Mouse (Mus musculus) neural tube, embryonic 13.5 days (tissue): ENCODE results near the gene Calml3. TPM values are rescaled to one million over a fixed set of nuclear protein-coding genes. Genes with fewer than 3 reads are reported as not detected.

ENCODE experiments used
- ATAC-seq: fragments of 200-750 bp; cut with Nextera tagmentation; 2 replicates; pipeline ENCODE4 v1.8.0; 2017; ENCODE audit warnings: low read depth, mild to moderate bottlenecking, moderate TSS enrichment, moderate library complexity
- H3K27ac ChIP-seq: fragments of 300-500 bp; sonication (generic); replicated peaks from 2 replicates; pipeline ENCODE4 v1.5.1; 2015; ENCODE audit warnings: moderate library complexity, mild to moderate bottlenecking, inconsistent platforms
- H3K27me3 ChIP-seq: fragments of 300-500 bp; sonication (generic); 2 replicates; pipeline ENCODE4 v1.6.1; 2015; ENCODE audit warnings: mild to moderate bottlenecking, inconsistent platforms
- H3K36me3 ChIP-seq: fragments of 300-500 bp; sonication (generic); 2 replicates; pipeline ENCODE4 v1.6.1; 2015; ENCODE audit warnings: mild to moderate bottlenecking, inconsistent platforms
- H3K4me1 ChIP-seq: fragments of 300-500 bp; sonication (generic); replicated peaks from 2 replicates; pipeline ENCODE4 v1.6.1; 2015; ENCODE audit warnings: inconsistent platforms
- H3K4me2 ChIP-seq: fragments of 300-500 bp; sonication (generic); 2 replicates; pipeline ENCODE4 v1.6.1; 2015; ENCODE audit warnings: inconsistent platforms, mild to moderate bottlenecking, moderate library complexity
- H3K4me3 ChIP-seq: fragments of 300-500 bp; sonication (generic); 2 replicates; pipeline ENCODE4 v1.5.1; 2015; ENCODE audit warnings: mild to moderate bottlenecking, inconsistent platforms
- H3K9ac ChIP-seq: fragments of 300-500 bp; sonication (generic); 2 replicates; pipeline ENCODE4 v1.6.1; 2015; ENCODE audit warnings: moderate library complexity, mild to moderate bottlenecking, inconsistent platforms
- H3K9me3 ChIP-seq: fragments of 300-500 bp; sonication (generic); 2 replicates; pipeline ENCODE4 v1.6.1; 2016; ENCODE audit warnings: inconsistent platforms
- WGBS: fragments of 180-500 bp; shearing (Covaris S2); methylation state at CpG from one replicate; pipeline ENCODE4 v1.1.7; 2015; 5-methylcytosine and 5-hydroxymethylcytosine counted together
- polyA plus RNA-seq: library from polyadenylated mRNA; unstranded; fragments of >200 nt; fragmentation: Nextera tagmentation; extraction: Ambion mirVana; gene quantifications from 2 replicates; pipeline ENCODE4 v1.2.1, GENCODE M21; 2015

The Calml3 gene
- polyA plus RNA-seq, 1 experiment from 2014 or later = not detected

GRCm38 (mm10) chr13:3777216-3777912 is 26.8 kb downstream of the Calml3 start:
- WGBS = 87% methylated on average over 5 of the region's 5 CpGs
- Histone ChIP-seq H3K27ac (no peak overlapping the region), H3K4me2 (no peak overlapping the region), H3K9ac (no peak overlapping the region), H3K4me1 (no peaks in the 10 kb centered on the region), H3K27me3 (no peaks in the 10 kb centered on the region), H3K9me3 (no peaks in the 10 kb centered on the region), H3K36me3 (no peaks in the 10 kb centered on the region), H3K4me3 (no peak overlapping the region)
- no peak for ATAC-seq

GRCm38 (mm10) chr13:3776446-3776845 is 27.7 kb downstream of the Calml3 start:
- H3K4me1 ChIP-seq = no peaks in the 10 kb centered on the region
- H3K9me3 ChIP-seq = no peaks in the 10 kb centered on the region
- H3K27ac ChIP-seq = no peak overlapping the region
- no peaks in the 10 kb centered on the region for H3K27me3 ChIP-seq
- 91% methylated on average over 4 of the region's 4 CpGs for WGBS
- H3K9ac ChIP-seq = no peak overlapping the region
- H3K36me3 ChIP-seq = no peaks in the 10 kb centered on the region
- no peak overlapping the region for H3K4me3 ChIP-seq
- no peak overlapping the region for H3K4me2 ChIP-seq
- ATAC-seq = no peak

GRCm38 (mm10) chr13:3774991-3775390 is 29.1 kb downstream of the Calml3 start:
- Histone ChIP-seq H3K4me3 (no peak overlapping the region), H3K27ac (no peak overlapping the region), H3K4me1 (peaks cover 11% of the 10 kb centered on the region), H3K4me2 (no peak overlapping the region), H3K27me3 (no peaks in the 10 kb centered on the region), H3K36me3 (no peaks in the 10 kb centered on the region), H3K9me3 (no peaks in the 10 kb centered on the region), H3K9ac (no peak overlapping the region)
- ATAC-seq = no peak
- WGBS = 87% methylated on average over 4 of the region's 4 CpGs

- Histone ChIP-seq H3K9me3 (no peaks in the 10 kb centered on the region), H3K4me3 (no peak overlapping the region), H3K9ac (no peak overlapping the region), H3K4me2 (no peak overlapping the region), H3K4me1 (peaks cover 14% of the 10 kb centered on the region), H3K36me3 (no peaks in the 10 kb centered on the region), H3K27me3 (no peaks in the 10 kb centered on the region), H3K27ac (no peak overlapping the region)
- 86% methylated on average over 3 of the region's 3 CpGs for WGBS
- ATAC-seq = no peak
Measured at GRCm38 (mm10) chr13:3774280-3774679, 29.8 kb downstream of the Calml3 start.

GRCm38 (mm10) chr13:3773149-3773688 is 30.9 kb downstream of the Calml3 start:
- Histone ChIP-seq H3K9ac (no peak overlapping the region), H3K4me2 (no peak overlapping the region), H3K27me3 (no peaks in the 10 kb centered on the region), H3K4me3 (no peak overlapping the region), H3K4me1 (peaks cover 14% of the 10 kb centered on the region), H3K36me3 (no peaks in the 10 kb centered on the region), H3K9me3 (no peaks in the 10 kb centered on the region), H3K27ac (no peak overlapping the region)
- ATAC-seq = no peak
- 94% methylated on average over 2 of the region's 2 CpGs for WGBS

- H3K27ac ChIP-seq = no peak overlapping the region
- no peak overlapping the region for H3K4me2 ChIP-seq
- no peak overlapping the region for H3K4me3 ChIP-seq
- no peak for ATAC-seq
- no peaks in the 10 kb centered on the region for H3K36me3 ChIP-seq
- H3K9ac ChIP-seq = no peak overlapping the region
- H3K4me1 ChIP-seq = peaks cover 14% of the 10 kb centered on the region
- 94% methylated on average over 5 of the region's 5 CpGs for WGBS
- no peaks in the 10 kb centered on the region for H3K27me3 ChIP-seq
- no peaks in the 10 kb centered on the region for H3K9me3 ChIP-seq
Measured at GRCm38 (mm10) chr13:3771221-3771620, 32.9 kb downstream of the Calml3 start.

GRCm38 (mm10) chr13:3770170-3771024 is 33.7 kb downstream of the Calml3 start:
- Histone ChIP-seq H3K27me3 (no peaks in the 10 kb centered on the region), H3K9ac (no peak overlapping the region), H3K4me3 (no peak overlapping the region), H3K4me2 (no peak overlapping the region), H3K36me3 (no peaks in the 10 kb centered on the region), H3K27ac (peak overlapping the region; percentile 24; the same call in 1 of the 2 replicates), H3K4me1 (peaks cover 14% of the 10 kb centered on the region), H3K9me3 (no peaks in the 10 kb centered on the region)
- 58% methylated on average over 11 of the region's 11 CpGs for WGBS
- ATAC-seq = peak; percentile 89

GRCm38 (mm10) chr13:3769531-3769930 is 34.6 kb downstream of the Calml3 start:
- Histone ChIP-seq H3K27me3 (no peaks in the 10 kb centered on the region), H3K4me3 (no peak overlapping the region), H3K4me2 (no peak overlapping the region), H3K9ac (no peak overlapping the region), H3K36me3 (no peaks in the 10 kb centered on the region), H3K4me1 (peaks cover 14% of the 10 kb centered on the region), H3K27ac (no peak overlapping the region), H3K9me3 (no peaks in the 10 kb centered on the region)
- no peak for ATAC-seq
- WGBS = 83% methylated on average over 3 of the region's 3 CpGs

- Histone ChIP-seq H3K27me3 (no peaks in the 10 kb centered on the region), H3K4me3 (no peak overlapping the region), H3K4me1 (peaks cover 14% of the 10 kb centered on the region), H3K9ac (no peak overlapping the region), H3K36me3 (no peaks in the 10 kb centered on the region), H3K4me2 (no peak overlapping the region), H3K9me3 (no peaks in the 10 kb centered on the region), H3K27ac (no peak overlapping the region)
- WGBS = 64% methylated on average over 3 of the region's 3 CpGs
- ATAC-seq = no peak
Measured at GRCm38 (mm10) chr13:3768621-3769020, 35.5 kb downstream of the Calml3 start.

GRCm38 (mm10) chr13:3767086-3767485 is 37.0 kb downstream of the Calml3 start:
- Histone ChIP-seq H3K9me3 (no peaks in the 10 kb centered on the region; the same call in 1 of the 2 replicates), H3K36me3 (no peaks in the 10 kb centered on the region), H3K4me2 (no peak overlapping the region), H3K27ac (no peak overlapping the region), H3K9ac (no peak overlapping the region), H3K27me3 (no peaks in the 10 kb centered on the region), H3K4me1 (peaks cover 14% of the 10 kb centered on the region), H3K4me3 (no peak overlapping the region)
- no peak for ATAC-seq

GRCm38 (mm10) chr13:3765781-3766180 is 38.3 kb downstream of the Calml3 start:
- ATAC-seq = no peak
- H3K27me3 ChIP-seq = no peaks in the 10 kb centered on the region
- H3K36me3 ChIP-seq = no peaks in the 10 kb centered on the region
- WGBS = 95% methylated on average over 4 of the region's 4 CpGs
- no peak overlapping the region for H3K9ac ChIP-seq
- no peaks in the 10 kb centered on the region; the same call in 1 of the 2 replicates for H3K9me3 ChIP-seq
- H3K4me1 ChIP-seq = peaks cover 10% of the 10 kb centered on the region
- H3K4me3 ChIP-seq = no peak overlapping the region
- no peak overlapping the region for H3K27ac ChIP-seq
- no peak overlapping the region for H3K4me2 ChIP-seq

- no peaks in the 10 kb centered on the region for H3K4me1 ChIP-seq
- no peaks in the 10 kb centered on the region for H3K27me3 ChIP-seq
- no peaks in the 10 kb centered on the region; the same call in 1 of the 2 replicates for H3K9me3 ChIP-seq
- WGBS = 82% methylated on average over 4 of the region's 4 CpGs
- H3K9ac ChIP-seq = no peak overlapping the region
- H3K27ac ChIP-seq = no peak overlapping the region
- ATAC-seq = no peak
- no peaks in the 10 kb centered on the region for H3K36me3 ChIP-seq
- H3K4me3 ChIP-seq = no peak overlapping the region
- H3K4me2 ChIP-seq = no peak overlapping the region
Measured at GRCm38 (mm10) chr13:3761131-3761530, 43.0 kb downstream of the Calml3 start.
